Mouse (Mus musculus) ovary, postnatal 36 days (tissue): Measurements from ENCODE around the gene Dbnl.

ENCODE experiments used
- DNase-seq: peaks from one replicate; pipeline ENCODE4 v3.0.0; 2022; ENCODE audit warnings: low spot score, mixed read lengths

Gene Dbnl

DNA sequence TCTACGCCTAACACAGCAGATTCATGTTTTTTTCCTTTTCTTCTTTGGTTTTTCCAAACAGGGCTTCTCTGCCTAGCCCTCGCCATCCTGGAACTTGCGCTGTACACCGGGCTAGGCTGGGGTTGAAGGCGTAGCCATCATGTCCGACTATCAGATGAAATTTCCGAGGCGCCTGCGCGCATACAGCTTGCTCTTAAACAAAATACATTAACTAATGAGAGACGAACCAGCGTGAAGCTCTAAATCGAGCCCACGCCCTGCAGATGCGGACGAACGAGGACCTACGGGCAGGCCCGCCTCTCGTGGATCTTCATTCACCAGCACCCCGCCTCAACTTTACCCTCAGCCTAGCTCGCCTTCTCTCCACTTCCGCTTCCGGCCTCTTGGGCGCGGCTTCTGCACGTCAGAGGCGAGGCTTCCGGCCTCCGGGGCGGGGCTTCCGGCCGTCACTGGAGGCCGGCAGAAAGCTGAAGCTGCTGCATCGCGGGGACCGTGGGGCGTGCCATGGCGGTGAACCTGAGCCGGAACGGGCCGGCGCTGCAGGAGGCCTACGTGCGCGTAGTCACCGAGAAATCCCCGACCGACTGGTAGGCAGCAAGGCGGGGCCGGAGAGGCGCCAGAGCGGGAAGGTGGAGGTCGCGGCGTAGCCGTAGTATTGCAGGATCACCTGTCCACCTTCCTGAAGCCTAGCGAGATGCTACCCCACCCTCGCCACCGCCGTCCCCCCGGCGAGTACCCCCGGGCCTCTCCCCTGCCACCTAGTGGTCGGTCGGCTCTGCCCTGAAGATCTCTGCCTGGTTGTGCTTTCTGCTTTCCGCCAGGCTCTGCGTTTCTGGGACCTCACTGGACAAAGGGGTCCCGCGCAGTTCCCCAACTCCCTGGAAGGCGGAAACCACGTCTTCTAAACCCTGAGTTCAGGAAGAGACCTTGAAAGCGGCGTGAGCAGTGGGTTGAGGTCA lies at the start of gene Dbnl:
Gene Dbnl (plus strand): TSS at position 433 of the 959 bp plus-strand sequence.
- peak; percentile 95 for DNase-seq

DNA sequence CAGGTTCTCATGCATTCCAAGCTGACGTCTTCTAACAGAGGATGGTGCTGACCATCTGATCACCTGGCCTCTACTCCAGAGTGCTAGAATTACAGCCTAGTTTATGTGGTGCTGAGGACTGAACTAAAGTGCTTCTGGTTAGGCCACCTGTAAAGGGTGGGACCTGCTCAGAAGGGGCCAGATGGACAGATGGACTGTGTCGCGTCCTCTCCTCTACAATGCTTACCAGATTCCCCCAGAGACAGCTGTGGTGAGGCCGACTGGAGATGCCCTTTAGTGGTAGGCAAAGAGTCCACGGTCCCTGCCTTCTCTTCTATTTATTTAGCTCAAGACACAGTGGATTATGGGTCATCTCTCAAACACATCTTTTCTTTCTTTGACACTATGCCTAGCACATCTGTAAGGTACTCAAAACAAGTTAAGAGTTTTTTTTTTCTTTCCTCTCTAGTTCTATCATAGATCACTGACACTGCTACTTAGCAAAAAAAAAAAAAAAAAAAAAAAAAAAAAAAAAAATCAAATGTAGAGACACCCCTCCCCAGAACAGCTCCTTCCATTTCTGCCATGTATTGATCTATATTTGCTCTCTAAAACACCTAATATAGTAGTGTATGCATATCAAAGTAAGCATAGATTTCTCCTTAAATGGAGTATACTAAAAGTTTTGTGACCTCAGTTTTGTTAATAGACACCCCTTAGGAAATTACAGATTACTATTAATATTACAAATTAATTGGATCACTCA lies 49.2 kb upstream of the Dbnl start:
- no peak for DNase-seq

- no peak for DNase-seq
Observed at GRCm38 (mm10) chr11:5739846-5740245, 48.4 kb upstream of the Dbnl start.

DNA sequence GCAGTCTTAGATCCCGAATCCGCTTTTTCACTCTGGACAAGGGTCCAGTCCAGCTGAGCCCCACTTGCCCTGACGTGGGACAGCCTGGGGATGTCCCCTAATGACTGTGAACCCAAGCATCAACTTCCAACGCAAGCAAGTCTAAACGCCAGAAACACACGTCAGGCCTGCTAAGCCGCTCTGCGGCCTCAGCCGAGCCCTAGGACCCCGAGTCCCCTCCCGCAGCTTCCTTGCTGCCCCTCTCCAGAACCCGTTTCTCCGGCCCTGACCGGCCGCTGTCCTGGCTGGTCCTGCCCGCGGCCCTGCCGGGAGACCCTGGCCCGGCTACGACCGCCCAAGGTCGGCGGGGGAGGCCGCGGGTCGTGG lies 47.7 kb upstream of the Dbnl start:
- DNase-seq = no peak

GRCm38 (mm10) chr11:5740965-5741627 lies 47.2 kb upstream of the Dbnl start:
- peak; percentile 83 for DNase-seq

DNA sequence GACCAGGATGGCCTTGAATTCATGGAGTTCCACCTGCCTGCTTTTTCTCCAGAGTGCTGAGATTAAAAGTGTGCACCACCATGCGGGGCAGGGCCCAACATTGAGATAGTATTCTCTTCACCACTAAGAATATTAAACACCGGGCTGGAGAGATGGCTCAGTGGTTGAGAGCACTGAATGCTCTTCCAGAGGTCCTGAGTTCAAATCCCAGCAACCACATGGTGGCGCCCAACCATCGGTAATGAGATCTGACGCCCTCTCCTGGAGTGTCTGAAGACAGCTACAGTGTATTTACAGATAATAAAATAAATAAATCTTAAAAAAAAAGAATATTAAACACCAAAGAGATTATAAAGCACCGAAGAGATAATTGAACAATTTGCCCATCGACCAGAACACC lies 46.2 kb upstream of the Dbnl start:
- DNase-seq = no peak

DNA sequence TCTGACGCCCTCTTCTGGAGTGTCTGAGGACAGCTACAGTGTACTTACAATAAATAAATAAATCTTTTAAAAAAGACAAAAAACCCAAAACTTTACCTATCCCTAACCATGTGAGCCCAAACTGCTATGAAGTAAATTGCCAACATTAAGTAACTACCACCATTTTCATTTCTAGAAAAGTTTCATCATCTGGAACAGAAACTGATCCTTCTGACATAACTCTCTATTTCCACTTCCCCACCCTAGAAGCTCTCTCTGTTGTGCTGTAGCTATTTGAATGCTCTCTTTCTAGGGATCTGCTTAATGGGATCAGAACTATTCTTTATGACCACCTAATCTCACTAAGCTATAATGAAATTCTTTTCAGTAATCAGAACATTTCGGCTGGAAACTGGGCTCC lies 43.3 kb upstream of the Dbnl start:
- DNase-seq = no peak

DNA sequence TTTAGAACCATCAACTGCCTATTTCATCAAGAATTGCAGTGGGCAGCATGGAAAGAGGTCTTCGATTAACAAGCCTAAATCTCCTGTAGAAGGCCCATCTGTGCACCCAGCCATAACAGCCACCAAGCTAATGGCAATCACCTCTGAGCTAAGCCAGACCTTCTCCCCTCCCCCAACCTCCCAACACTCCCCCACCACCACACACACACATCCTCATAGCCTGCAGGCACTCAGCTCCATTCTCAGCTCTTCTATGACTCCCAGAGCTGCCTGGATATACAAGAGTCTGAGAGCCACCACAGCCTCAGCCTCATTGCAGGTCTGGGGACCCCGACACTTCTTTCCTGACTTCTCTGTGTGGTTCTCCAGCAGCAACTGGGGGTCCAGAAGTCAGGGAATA lies 34.5 kb upstream of the Dbnl start:
- no peak for DNase-seq

GRCm38 (mm10) chr11:5761820-5762632 lies 26.3 kb upstream of the Dbnl start, which contains the start of gene Urgcp:
Gene Urgcp (minus strand): TSS chr11:5762376.
- peak; percentile 94 for DNase-seq

GRCm38 (mm10) chr11:5762633-5762982 lies 25.7 kb upstream of the Dbnl start:
- DNase-seq = no peak

GRCm38 (mm10) chr11:5766019-5766418 lies 22.3 kb upstream of the Dbnl start:
- no peak for DNase-seq

DNA sequence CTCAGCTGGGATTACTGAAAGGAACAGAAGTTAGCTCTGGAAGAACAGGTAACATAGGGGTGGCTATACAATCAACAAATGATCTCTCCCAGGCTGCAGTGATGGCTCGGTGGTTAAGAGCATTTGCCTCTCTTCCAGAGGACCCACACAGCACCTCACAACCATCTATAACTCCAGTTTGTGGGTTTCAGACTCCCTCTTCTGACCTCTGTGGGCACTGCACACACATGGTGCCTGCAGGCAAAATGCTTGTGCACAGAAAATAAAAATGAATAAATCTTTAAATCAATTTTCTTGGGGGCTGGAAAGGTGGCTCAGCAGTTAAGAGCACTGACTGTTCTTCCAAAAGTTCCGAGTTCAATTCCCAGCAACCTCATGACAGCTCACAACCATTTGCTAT lies 9.8 kb upstream of the Dbnl start:
- no peak for DNase-seq

DNA sequence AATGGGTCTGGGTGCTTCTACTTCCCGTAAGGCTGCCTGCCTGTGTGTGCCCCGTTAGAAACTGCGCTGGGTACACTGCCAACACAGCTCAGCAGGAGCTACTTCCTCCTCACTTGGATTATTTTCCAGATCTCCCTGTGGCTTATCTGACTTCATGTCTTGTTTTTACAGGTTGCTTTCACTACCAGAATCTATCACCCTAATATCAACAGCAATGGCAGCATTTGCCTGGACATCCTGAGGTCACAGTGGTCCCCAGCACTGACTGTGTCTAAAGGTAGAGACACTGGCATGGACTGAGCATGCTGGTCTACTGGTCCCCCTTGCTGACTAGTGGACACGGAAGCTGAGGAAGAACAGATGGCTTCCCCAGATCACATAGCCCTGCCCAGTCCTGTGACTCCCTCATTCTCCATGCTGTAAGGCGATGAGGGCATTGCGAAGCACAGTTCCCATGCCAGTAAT lies 8.2 kb upstream of the Dbnl start:
- no peak for DNase-seq

DNA sequence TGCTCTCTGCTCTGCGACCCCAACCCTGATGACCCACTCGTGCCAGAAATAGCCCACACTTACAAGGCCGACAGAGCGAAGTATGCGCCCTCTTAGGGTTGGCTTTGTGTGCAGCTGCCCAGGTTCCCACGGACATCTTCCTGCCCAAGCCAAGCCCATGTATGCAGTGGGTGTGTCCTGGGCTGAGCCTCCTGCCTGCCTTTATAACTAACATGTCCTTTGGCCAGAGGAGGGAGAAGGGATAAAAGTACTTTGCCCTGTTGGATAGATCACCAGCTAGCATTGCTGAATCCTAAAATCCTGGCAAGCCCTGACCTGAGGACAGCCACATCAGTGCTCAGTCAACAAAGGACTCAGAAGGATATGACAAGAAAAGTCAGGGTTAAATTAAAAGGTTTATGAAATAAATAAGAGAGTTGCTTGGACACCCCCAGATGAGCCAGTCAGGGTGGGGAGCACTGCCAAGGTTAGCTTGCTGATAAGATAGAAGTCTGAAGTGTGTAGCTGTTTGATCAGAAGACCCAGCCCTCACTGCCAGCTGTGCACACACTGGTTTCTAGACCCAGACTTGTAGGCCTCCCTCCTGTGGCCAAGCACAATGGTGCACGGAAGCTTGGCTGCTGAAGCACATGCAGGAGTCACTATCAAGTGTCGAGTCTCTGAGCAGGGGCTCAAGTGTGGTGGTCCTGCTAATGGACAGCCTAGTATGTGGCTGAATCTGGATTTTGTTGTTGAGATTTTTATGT lies 5.9 kb upstream of the Dbnl start:
- DNase-seq = no peak

DNA sequence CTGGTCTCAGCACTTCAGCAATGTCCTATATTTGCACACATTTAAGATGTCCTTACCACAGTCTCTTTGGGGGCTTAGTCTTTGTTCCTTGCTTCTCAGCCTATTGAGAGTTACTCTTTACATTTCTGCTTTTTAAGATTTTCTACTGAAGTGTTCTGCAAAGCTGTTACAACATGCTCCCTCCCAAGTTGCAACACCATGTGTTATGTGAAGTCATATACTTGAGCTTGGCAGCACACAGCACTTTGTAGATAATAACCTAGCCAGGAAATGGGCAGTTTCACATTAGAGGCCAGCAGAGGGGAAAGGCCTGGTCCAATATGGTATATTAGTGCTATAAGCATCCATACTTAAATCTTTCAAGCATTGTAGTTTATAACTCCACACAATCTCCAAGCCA lies 2.6 kb upstream of the Dbnl start:
- no peak for DNase-seq

DNA sequence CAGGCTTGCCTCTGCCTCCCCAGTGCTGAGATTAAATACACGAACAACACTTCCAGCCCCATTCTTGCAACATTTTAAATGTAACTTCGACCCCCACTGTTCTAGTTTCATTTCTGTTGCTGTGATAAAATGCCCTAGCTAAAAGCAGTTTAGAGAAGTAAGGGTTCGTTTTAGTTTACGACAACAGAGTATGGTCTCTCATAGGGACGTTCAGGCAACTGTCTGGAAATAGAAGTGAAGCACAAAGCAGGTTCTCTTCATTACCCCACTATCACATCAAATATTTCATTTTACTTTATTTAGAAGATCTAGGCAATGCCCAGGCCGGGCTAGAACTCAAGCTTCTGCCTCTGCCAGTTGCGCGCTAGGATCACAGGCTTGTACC lies 625 bp upstream of the Dbnl start:
- DNase-seq = no peak

GRCm38 (mm10) chr11:5789071-5789753 lies 924 bp downstream of the Dbnl start:
- DNase-seq = no peak

- no peak for DNase-seq
Observed at GRCm38 (mm10) chr11:5789754-5790333, 1.6 kb downstream of the Dbnl start.

DNA sequence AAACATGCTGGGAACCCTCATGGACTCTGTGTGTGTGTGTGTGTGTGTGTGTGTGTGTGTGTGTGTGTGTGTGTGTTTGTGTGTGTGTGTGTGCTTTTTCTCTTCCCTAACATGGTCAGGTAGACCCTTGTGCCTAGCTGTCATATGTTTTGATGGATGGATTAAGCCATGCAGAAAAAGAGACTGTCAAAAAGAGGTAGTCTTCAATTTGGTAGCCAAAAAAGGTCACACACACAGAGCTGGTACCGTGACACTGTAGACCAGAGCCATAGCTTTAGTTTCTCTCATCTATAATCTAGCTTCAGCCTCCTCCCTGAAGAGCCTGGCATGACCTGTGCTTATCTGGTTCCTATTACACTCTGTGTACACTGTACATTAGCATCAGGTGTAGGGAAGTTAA lies 2.1 kb downstream of the Dbnl start:
- DNase-seq = no peak

DNA sequence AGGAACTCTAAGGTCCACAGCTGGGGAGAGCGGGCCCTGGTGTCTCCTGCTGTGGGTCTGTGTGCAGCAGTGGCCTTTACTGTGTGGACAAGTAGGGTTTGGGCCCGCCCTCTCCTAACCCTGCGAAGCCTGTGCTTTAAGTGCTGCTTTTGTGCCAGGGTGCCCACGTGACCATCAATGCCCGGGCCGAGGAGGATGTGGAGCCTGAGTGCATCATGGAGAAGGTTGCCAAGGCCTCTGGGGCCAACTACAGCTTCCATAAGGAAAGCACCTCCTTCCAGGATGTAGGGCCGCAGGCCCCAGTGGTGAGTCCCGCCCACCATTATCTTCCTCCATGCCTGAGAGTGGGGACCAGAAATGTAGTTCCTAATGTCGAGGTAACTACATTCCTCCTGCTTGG lies 7.0 kb downstream of the Dbnl start:
- no peak for DNase-seq
